Mouse (Mus musculus) megakaryocyte, adult 5-6 weeks (primary cell): ENCODE measurements around the gene Slc35g3. TPM values are rescaled to one million over a fixed set of nuclear protein-coding genes. Genes with fewer than 3 reads are reported as not detected.

Experiments used
- ATAC-seq: 2 replicates; pipeline ENCODE4 v1.8.0; 2016; ENCODE audit warnings: mild to moderate bottlenecking, inconsistent platforms; ENCODE audit not compliant: poor library complexity, severe bottlenecking
- total RNA-seq, 2 experiments: library from RNA; stranded (forward) in 1 of 2; stranded (reverse) in 1 of 2; fragments of 153-499, 151-499 nt in 1 of 2; fragments of 221-1000, 200-1000 nt in 1 of 2; gene quantifications; 2 replicates each; pipeline versions ENCODE4 v1.2.3 to v1.2.4; 2015 to 2017

Gene Slc35g3
- total RNA-seq, 2 experiments from 2014 or later: not detected

DNA sequence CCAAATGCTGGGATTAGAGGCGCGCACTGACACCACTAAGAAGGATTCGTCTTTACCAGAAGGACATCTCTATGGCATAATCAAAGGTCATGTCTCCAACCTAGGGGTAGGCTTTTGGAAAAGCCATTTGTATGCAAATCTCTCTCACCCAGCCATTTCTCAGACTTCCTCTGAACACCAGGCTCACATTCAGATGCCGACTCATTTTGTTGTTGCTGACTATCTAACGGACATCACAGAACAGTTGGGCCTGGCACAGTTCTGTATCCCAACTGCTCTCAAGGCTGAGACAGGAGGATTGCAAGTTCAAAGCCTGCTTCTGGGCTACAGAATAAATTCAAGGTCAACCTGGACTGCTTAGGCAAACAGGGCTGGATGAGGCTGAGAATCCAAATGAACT, 25.5 kb upstream of the Slc35g3 start:
- no peak for ATAC-seq

DNA sequence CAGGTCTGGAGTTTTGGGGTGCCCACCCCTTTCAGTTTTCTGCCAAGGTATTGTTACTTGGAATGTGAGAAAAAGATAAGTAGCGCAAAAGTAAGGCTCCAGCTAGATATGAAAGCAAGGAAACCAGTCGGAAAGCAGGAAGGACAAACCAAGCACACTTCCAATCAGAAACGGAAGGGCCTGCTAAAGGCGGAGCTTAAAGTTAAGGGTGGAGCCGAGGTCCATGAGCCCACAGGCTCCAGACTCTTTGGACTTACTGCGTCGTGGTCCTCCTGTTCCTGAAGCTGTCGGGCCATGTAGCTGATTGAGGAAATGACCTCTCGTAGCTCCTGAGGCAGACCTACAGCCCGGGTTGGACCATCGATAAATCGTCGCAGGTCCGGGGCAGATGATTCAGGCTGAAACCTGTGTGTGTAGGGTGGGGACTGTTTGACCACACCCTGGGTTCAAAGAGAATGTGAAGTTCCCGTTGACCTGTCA, 23.1 kb upstream of the Slc35g3 start:
- peak; percentile 77 for ATAC-seq

DNA sequence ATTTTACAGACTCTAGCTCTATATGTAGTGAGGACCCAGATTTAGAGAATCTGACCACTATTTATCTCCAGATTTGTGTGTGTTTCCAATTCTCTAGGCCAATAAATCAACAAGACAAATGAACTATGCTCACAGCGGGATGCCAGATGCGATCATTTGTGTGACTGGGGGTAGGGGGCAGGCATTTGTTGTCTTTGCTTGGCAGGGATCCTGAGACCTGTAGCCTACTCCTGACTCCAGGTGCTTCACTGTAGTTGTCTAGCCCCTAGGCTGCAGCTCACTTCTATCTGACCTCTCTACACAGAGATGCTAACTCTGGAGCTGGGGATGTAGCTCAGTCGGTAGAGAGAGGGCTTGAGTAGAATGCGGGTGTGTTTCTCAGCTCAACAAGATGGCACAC, 20.1 kb upstream of the Slc35g3 start:
- ATAC-seq: no peak

DNA sequence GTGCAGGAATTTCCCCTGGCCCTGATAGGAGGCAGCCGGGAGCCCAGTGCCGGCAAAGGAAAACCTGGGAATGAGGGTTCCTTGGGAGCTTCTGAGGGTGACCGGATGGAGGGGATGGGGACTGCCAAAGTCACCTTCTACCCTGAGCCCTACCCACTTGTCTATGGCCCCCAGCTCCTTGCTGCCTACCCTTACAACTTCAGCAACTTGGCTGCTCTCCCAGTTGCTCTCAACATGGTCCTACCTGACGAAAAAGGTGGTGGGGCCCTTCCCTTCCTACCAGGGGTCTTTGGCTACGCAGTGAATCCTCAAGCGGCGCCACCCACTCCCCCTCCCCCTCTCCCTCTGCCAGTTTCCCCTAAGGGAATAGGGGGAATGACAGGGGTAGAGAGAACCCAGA, 17.2 kb upstream of the Slc35g3 start:
- ATAC-seq: no peak

DNA sequence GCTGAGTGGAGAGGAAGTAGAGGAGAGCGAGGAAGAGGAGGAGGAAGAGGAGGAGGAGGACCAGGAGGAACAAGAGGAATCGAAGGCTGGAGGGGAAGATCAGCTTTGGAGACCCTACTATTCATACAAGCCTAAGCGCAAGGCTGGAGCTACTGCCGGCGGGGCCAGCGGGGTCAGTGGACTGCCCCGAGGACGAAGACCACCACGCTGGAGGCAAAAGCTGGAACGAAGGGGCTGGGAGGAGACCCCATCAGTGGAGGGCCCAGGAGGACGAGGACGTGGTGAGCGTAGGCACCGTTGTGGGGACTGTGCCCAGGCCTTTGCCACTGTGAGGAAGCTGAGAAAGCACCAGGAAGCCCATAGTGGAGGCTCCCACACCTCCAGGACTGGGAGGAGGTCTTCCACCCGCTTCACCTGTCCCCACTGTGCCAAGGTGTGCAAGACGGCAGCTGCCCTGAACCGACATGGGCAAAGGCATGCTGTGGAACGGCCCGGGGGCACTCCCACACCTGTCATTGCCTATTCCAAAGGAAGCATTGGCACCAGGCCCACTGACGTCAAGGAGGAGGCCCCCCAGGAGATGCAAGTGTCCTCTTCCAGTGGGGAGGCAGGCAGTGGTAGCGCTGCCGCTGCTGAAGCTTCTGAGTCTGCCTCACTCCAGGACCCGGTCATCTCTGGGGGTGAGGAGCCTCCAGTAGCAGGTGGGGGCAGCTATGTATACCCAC, 16.7 kb upstream of the Slc35g3 start:
- ATAC-seq: no peak

DNA sequence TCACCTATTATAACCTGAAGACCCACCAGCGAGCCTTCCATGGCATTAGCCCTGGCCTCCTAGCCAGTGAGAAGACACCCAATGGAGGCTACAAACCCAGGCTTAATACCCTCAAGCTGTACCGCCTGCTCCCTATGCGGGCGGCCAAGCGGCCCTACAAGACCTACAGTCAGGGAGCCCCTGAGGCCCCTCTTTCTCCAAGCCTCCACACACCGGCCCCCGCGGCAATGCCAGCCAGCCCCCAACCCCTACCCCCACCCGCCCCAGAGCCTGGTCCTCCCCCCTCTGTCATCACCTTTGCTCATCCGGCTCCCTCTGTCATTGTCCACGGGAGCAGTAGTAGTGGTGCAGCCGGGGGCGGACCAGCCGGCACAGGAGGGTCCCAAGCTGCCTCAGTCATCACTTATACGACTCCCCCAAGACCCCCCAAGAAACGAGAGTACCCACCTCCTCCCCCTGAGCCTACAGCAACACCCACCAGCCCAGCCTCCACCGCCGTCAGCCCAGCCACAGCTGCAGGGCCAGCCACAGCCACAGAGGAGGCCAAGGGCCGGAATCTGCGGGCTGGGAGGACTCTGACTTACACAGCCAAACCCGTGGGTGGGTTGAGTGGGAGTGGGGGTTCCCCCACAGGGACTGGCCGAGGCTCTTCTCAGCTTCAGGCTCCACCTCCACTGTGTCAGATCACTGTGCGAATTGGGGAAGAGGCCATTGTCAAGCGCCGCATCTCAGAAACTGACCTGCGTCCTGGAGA, 15.9 kb upstream of the Slc35g3 start:
- peak; percentile 40 for ATAC-seq

DNA sequence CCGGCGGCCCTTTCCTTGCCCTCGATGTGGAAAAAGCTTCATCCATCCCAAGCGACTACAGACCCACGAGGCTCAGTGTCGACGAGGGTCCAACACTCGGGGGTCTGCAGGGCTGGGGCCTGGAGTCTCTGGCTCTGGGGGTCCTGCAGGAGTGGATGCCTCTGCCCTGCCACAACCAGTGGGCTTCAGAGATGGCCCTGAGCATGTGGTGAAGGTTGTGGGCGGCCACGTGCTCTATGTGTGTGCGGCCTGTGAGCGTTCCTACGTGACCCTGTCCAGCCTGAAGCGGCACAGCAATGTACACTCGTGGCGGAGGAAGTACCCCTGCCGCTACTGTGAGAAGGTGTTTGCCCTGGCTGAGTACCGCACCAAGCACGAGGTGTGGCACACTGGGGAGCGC, 14.7 kb upstream of the Slc35g3 start:
- no peak for ATAC-seq

DNA sequence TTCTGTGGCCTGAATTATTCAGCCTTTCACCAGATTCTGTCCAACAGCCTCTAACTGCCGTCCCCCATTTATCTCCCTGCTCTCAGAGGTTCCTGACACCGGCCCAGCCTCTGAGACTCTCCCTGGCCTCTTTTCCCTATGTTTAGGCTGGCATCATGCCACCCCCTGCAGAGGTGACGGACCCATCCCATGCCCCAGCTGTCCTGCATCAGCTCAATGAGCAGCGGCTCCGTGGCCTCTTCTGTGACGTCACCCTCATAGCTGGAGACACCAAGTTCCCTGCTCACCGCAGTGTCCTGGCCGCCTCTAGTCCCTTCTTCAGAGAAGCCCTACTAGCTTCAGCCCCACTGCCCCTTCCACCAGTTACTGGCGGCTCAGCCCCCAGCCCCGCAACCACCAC, 13.9 kb upstream of the Slc35g3 start:
- no peak for ATAC-seq

DNA sequence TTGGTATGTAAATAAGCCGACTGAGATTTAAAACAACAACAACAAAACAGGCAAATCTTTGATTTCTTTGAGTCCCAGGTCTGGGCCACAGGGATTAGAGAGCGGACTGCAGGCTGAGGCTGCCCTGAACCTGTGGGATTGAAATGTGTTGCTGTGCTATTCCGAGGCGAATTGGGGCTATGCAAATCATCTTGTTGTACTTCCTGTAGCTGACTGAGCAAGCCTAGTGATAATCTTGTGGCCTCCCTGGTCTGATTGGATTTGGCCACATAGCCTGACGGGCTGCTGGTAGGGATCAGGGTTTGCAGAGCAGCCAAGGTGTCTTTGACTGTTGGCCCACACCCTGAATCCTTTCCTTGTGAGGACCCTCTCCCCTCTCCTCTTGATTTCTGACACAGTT, 13.2 kb upstream of the Slc35g3 start:
- ATAC-seq: no peak

DNA sequence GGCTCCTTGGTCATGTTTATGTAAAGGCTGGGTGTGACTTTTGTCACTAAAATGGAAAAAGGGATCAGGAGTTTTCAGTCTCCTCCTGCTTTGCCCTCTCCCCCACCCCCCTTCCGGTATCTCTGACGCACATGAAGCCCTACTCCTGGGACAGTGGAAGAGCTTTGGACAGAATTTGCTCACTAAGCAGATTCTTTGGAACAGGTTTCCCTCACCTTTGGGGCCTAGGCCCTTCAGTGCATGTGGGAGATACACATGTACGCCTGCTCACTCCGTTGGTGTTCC, 5.8 kb upstream of the Slc35g3 start:
- no peak for ATAC-seq

DNA sequence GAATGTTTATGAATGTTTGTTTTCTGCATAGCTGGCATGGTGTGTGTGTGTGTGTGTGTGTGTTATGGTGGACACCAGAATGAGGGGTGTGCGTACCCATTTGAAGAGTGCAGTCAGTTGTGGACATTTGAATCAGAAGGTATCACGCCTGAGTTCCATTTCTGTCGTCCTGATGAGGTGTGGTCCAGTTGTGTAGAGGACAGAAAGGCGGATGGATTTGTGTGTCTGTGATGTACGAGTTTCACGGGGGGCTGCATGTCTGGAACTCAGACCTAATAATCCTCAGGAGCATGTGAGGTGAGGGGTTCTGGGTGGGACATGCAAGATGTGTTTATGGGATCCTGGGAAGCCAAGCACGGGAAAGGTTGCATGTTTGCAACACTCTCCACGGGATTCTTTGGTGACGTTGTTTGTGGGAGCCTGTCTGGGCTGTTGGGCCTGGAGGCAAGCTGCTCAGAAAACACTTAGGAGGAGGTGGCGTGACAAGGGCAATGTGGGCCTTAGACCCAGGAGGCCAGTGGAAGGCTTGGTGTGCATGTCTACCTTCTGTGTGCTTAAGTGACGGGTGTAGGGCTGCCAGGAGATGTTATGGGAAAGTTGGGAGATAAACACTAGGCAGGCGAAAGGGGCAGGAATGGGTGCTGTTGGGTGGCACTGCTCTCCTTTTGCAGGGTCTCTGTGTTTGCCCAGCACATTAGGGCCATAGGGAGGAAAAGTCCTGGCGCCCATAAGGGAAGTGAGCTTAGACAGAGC, 5.3 kb upstream of the Slc35g3 start:
- ATAC-seq: no peak

DNA sequence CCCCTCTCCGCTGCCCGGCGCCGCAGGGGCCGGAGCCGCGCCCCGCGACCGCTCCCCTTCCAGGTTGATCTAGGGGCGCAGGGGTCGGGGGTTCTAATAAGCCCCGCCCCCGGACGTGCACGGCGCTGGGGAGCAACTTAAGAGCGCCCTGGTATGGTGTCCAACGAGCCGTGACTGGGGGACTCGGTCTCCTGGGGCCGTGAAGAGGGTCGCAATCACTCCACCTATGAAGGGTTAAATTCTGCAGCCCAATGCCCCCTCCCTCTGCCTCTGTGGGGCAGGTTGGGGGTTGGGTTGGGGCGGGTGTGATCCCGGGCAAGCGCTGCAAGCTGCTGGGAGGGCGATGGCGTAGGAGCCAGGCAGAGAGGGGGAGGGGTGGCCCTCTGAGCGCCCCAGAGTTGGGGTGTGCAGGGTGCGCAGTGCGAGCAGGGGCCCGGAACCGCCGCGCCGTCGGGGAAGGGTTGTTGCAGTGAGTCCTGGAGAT, 4.4 kb upstream of the Slc35g3 start:
- peak; percentile 60 for ATAC-seq

DNA sequence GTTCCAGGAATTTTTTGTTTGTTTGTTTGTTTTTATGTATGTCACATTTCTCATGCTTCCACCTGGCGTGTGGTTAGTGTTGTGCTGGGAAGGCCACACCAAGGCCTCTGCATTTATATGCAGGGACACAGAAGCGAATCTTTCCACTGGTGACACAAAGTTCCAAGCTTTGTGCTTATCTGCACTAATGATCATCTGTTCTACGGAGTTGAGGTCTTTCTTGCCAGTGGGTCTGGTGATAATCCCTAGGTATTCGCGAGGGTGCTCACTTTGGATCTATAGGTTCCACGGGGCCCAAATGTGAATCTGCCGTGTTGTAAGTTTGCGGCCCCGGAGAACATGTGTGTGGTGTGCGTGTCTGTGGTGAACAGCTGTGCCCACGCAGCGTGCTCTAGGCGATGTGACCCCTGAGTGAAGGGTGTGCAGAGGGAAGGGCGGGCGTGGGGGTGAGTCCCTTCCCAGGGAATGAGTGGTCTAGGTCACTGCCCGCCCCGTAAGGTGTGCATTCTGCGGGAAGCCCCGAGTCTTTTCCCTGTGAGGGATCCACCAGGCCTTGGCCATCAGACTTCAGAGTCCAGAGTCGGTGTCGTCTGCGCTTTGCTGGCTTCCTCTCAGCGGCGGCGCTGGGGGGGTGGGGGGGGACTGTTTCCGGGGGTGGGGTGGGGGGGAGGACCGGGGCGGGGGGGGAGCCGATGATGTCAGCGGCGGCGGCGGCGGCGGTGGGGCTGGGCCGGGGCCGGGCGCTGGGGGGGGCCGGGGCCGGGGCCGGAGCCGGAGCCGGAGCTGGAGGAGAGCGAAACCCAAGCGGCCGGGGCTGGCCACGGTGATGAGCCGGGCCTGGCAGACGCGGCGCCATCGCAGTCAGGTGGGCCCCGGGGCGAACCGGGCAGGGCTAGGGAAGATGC, 3.7 kb upstream of the Slc35g3 start, which contains the start of gene Zbtb4:
TSS of gene Zbtb4 (plus strand) at position 692 of the 905 bp plus-strand sequence.
- peak; percentile 48 for ATAC-seq

DNA sequence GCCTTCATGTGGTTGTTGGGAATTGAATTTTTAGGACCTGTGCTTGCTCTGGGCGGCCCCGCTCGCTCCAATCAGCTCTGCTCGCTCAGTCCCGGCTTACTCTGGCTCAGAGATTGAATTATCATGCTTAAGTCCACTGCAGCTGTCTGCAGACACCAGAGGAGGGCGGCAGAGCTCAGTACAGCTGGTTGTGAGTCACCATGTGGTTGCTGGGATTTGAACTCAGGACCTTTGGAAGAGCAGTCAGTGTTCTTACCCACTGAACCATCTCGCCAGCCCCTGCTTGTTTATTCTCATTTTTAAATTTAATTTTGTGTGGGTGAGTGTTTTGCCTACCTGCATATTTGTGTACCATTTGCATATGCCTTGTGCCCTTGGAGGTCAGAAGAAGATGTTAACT, 1.8 kb upstream of the Slc35g3 start:
- ATAC-seq: no peak

DNA sequence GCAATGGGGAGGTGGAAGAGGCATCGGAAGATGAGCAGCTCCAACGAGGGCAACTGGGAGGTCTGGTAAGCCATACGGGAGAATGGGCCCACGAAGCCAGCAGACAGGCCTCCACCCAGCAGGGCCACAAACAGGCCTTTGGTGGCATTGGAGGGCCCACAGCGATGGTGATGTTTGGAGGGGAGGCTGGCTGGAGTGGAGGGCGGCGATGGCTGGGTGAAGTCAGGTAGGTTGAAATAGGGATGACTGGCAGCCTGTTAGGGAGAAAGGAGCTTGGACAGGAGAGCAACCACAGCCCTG, 917 bp downstream of the Slc35g3 start:
- ATAC-seq: no peak

DNA sequence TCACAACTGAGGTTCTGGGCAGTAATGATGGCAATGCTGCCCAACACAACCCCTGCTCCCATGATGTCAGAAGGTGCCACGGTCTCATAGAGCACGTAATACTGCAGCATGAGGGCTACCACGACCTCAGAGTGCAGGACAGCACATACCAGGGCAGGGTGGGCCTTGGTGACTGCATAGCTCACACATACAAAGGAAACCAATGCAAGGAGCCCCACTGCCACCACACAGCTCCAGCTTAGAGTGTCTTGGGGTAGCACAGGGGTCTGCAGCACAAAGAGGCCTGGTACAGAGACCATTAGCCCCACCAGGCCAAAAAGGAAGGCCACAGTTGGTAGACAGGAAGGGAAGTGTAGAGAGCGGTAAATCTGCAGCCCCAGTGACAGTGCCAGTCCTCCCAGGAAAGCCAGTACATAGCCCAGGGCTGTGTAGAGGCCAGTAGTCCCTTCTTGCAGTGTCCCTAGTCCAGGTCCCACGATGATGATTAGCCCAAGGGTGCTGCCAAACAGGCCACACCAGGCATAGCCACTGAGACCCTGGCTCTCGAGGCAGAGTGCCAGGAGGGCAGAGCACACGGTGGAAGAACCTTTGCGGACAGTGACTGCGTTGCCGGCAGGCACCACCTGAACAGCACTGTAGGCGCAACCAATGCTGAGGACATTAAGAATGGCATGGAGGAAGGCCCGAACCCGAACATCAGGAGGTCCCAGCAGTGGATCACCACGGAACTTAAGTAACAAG, 1.4 kb downstream of the Slc35g3 start:
- ATAC-seq: no peak

DNA sequence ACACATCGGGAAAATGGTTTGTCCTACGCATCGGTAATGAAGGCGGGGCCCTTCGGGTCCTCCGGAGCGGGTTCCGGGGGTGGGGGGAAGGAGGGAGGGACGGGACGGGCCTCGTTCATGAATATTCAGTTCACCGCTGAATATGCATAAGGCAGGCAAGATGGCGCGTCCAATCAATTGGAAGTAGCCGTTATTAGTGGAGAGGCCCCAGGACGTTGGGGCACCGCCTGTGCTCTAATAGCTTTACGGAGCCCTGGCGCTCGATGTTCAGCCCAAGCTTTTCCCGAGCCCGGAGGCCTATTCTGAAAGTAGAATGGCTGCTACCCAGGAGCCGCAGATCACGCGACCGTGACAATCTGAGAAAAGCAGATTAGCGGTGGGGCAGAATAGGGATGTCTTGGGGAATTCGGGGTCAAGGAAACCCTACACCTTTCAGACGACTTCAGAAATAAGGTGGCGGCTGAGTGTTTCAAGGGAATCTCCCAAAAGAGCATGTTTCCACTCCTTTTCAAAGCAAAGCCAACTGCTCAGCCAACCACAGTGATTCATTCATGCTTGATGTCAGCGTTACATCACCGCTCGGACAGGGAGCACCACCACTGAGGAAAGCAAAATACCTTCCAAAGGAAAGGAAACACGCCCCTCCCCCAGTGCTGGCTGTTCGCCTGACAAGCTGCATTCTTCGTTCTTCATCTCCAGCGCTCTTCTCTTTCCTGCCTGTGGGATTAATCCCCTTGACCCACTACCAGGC, 2.6 kb downstream of the Slc35g3 start:
- peak; percentile 70 for ATAC-seq

DNA sequence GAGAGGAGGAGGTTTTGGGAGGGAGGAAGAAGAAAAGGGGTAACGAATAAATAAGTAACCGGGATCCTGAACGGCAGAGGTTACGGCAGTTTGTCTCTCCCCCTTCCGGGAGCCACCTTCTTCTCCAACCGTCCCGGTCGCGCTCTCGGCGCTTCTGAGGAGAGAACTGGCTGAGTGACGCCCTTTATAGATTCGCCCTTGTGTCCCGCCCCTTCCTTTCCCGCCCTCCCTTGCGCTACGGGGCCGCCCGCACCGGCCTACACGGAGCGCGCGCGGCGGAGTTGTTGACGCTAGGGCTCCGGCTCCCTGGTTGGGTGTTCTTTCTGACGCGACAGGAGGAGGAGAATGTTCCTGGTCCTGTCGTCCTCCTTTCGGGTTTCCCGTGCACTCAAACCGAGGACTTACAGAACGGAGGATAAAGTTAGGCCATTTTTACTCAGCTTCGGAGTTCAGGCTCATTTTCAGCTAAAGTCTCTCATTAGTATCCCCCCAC, 3.2 kb downstream of the Slc35g3 start, which contains the start of gene Polr2a:
TSS of gene Polr2a (minus strand) at position 160 of the 493 bp plus-strand sequence.
- peak; percentile 82 for ATAC-seq

DNA sequence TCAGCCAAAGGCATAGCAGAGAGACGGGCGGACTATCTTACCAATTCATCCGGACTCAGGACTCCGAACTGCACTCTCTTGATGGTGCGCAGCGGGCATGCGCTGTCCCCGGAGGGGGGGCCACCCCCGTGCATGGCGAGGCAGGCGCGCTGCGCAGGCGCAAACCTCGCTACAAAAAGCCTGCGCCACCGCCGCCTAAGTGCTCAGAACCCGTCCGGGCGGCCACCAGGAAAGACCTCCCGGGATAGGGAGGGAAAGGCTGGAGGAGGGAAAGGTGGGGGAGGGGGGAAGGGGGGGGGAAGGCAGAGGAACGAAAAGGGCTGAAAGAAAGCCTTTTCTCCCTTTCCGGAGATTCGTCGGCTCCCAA, 3.7 kb downstream of the Slc35g3 start:
- ATAC-seq: peak; percentile 56
